Mouse (Mus musculus): ENCODE measurements around the gene Twist2. TPM values are rescaled to one million over a fixed set of nuclear protein-coding genes. Genes with fewer than 3 reads are reported as not detected.

The Twist2 gene
- total RNA-seq, 2 experiments from 2014 or later, result 1.7 to 4.0 TPM

DNA sequence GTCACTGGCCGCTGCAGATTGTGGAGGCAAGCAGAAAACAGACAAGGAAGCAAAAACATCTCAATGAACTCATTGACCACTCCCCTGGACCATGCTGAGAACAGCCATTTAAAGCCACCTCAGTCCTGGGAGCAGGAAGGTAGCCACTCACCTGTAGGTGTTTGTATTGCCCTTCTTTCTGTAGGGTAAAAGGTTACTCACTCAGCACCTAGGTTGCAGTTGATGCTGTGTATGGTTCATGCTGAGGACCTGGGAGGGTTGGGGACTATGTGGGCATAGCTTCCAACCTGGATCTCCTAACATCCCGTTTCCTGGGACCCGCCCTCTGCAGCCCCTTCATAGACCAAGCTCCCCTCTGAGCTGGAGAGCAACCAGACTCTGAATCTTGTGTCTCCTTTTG, 14.8 kb downstream of the Twist2 start:
- no peak for DNase-seq (ENCODE audit: low spot score in 2 of 2)

DNA sequence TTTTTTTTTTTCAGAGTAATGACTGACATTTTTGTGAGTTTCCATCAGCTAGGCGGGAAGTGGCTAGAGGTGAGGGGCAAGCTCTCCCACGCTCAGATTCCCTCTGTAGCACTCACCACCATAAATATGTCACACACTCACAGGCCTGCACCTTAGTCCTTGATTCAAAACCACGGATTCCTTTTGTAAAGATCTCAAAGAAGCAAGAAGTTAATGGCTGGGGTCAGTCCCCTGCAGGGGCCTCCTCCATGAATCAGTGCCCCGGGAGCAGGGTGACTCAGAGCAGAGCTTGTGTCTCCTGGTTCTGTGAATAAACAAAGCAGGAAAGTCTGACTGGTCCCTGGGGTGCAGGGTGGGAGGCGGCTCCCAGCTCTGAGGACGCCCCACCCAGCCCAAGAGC, 15.3 kb downstream of the Twist2 start:
- no peak for DNase-seq (ENCODE audit: low spot score in 2 of 2)

DNA sequence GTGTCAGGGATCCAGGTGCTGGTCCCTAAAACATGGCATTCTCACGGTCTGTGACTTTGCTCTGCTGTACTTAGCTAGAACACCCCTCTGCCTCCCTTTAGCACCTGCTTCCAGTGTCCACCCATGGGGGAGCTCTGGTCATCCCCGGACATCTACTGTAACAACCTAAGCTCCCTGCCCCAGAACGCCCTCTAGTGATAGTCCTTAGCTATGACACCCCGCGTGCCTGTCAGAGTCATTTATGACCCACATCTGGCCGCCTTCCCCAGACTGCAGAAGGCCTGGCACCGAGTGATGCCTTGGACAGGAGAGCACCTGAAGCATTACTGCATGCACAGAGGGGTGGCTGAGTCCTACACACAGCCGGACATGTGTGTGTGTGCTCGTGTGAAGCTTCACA, 18.0 kb downstream of the Twist2 start:
- no peak for DNase-seq (ENCODE audit: low spot score in 2 of 2)

- no peak for DNase-seq (ENCODE audit: low spot score in 2 of 2)
These were observed 19.3 kb downstream of the Twist2 start for GRCm38 (mm10) chr1:91820531-91820930.

DNA sequence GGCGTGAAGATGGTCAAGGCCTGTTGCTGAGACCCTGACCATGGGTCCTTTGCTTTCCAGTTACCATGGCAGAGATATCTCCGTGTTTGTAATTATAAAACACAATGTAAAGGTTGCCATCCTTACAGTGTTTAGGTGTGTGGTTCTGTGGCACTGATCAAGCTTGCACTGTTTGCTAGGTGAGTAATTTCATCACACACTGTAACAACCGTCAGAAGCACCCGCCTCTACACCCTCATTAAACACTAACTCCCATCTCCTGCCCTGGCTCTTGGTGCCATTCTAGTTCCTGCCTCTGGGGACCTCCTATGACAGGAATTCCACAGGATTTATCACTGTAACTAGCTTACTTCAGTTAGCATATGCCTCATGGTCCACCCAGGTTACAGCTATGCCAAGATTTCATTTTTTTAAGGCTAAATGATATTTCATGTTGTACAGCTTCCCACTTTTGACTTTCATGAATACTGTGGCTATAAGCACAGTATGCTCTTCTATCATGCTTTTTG, 21.1 kb downstream of the Twist2 start:
- DNase-seq (ENCODE audit: low spot score in 2 of 2), result no peak

DNA sequence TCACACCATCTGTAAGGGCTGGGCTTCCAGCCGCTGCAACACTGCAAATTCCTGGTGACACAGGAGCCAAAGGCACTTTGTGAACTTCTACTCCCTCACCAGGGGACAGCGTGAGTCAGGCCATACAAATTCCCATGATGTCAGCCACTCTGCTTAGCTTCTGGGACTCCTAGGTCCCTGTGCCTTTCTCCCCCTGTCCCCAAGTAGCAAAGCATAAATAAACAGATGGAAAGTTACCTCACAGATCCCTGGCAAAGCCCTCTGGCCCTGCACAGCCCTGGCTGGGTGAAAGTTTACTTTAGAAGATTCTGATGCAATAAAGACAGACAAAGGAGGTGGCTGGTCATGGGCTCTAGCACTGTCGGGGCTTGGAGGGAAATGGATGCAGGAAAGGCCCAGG, 22.3 kb downstream of the Twist2 start:
- no peak for DNase-seq (ENCODE audit: low spot score in 2 of 2)

GRCm38 (mm10) chr1:91823951-91824350, 22.7 kb downstream of the Twist2 start:
- DNase-seq (ENCODE audit: low spot score in 2 of 2), result no peak

- no peak for DNase-seq (ENCODE audit: low spot score in 2 of 2)
These were observed 24.0 kb downstream of the Twist2 start for GRCm38 (mm10) chr1:91825261-91825660.

DNA sequence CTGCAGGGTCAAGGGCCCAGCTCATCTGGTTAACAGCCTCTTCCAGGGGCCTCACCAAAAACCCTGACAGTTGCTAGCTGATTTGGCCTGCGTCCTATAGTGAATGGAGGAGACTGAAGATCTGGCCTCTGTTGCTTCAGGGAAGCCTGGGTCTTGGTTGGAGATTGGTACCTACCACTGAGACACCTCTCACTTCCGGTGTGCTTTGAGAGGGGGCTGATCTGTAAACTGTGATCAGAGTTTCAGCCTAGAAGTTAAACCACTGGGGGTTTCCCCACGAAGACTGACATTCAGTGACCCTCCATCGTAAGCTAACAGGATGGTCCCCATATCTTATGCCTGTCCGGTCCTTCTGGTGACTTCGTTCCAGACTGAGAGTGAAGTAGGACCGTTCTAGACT, 30.7 kb downstream of the Twist2 start:
- DNase-seq (ENCODE audit: low spot score in 2 of 2), result no peak

DNA sequence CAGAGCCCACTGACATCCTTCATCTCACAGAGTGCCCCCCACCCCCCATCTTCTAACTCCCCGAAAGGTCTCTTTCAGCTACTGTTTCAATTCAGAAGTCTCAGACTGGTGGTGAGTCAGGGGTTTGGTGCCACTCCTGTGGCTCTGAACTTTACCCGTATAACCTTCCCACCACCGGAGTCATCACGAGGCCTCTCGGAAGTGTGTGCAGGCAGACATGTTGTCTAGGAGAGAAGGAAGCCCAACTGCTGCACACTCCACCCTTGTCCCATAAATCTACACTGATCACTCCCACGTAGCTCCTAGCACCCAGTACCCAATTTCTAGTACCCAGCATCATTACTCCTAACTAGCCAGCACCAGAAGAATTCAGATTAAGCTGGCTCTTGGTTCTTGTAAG, 38.3 kb downstream of the Twist2 start:
- no peak for DNase-seq (ENCODE audit: low spot score in 2 of 2)

GRCm38 (mm10) chr1:91839979-91840378, 38.7 kb downstream of the Twist2 start:
- no peak for DNase-seq (ENCODE audit: low spot score in 2 of 2)

GRCm38 (mm10) chr1:91844236-91844635, 43.0 kb downstream of the Twist2 start:
- no peak for DNase-seq (ENCODE audit: low spot score in 2 of 2)

- no peak for DNase-seq (ENCODE audit: low spot score in 2 of 2)
These were observed 43.6 kb downstream of the Twist2 start for GRCm38 (mm10) chr1:91844681-91845379.

GRCm38 (mm10) chr1:91845380-91845957, 44.2 kb downstream of the Twist2 start:
- DNase-seq (ENCODE audit: low spot score in 2 of 2), result no peak

- no peak for DNase-seq (ENCODE audit: low spot score in 2 of 2)
These were observed 50.0 kb downstream of the Twist2 start for GRCm38 (mm10) chr1:91851300-91851699.

- no peak for DNase-seq (ENCODE audit: low spot score in 2 of 2)
These were observed 55.8 kb downstream of the Twist2 start for GRCm38 (mm10) chr1:91856771-91857664.

GRCm38 (mm10) chr1:91858101-91858790, 57.0 kb downstream of the Twist2 start:
- no peak for DNase-seq (ENCODE audit: low spot score in 2 of 2)

DNA sequence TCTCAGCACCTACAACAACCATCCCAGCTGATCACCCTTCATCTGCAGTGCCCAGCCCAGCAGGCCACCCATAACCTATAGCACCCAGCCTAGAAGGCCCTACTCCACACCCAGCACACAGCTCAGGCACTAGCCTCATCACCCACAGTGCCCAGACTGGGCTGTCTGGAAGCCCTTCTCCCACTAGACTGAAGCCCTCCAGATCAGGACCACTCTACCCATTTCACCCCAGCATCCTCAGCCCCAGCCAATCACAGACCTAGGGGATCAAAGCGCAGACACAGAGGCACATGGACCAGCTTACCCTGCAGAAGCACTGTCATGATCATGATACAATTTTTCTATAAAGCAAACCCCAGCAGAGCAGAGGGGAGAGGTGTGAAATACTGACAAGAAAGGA, 57.6 kb downstream of the Twist2 start:
- DNase-seq (ENCODE audit: low spot score in 2 of 2), result no peak

DNA sequence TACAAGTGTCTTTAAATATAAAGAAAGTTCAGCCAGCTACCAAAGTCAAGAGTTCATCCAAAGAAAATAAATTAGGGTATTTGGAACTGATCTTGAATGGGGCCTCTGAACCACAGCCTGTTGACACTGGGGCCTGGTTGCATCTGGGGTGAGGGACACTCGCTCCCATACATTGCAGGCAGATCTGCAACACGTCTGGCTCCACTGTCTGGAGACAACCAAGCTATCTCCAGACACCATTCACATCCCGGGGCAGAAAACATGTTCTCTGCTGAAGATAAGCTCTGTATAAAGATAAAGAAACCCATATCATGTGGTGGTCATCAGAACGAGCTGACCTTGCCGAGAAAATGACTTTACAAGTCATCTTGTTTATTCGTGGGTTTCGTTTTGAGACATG, 60.2 kb downstream of the Twist2 start:
- no peak for DNase-seq (ENCODE audit: low spot score in 2 of 2)

DNA sequence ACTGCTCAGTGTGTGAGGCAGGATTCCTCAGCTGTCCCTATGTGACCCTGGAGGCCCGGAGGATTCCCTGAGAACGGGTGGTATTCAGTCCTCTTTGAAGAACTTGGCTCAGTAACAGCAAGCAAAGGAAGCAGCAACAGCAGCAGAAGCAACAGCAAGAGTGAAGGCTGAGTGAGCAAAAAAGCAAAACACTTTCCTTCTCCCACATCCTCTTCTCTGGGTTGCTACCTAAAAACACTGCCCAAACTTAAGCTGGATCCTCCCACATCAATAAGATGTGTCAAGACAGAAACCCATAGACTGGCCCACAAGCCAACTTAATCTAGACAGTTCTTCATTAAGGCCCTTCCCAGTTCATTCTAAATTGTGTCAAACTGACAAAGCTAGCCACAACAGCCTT, 64.7 kb downstream of the Twist2 start:
- no peak for DNase-seq (ENCODE audit: low spot score in 2 of 2)

GRCm38 (mm10) chr1:91871101-91871500, 69.8 kb downstream of the Twist2 start:
- DNase-seq (ENCODE audit: low spot score in 2 of 2), result no peak
